Mouse (Mus musculus) skeletal muscle tissue, adult 2 months (tissue): ENCODE measurements at regions not wholly inside any gene's neighbourhood (a gene's known extent, or its start where the extent isn't known, plus 50 kb on each side); places are given as distances from the start of the nearest gene placed in this dataset.

Experiments
- DNase-seq: peaks from one replicate; pipeline ENCODE4 v3.0.0-alpha.2; 2012; ENCODE audit warnings: low read depth, low spot score

DNA sequence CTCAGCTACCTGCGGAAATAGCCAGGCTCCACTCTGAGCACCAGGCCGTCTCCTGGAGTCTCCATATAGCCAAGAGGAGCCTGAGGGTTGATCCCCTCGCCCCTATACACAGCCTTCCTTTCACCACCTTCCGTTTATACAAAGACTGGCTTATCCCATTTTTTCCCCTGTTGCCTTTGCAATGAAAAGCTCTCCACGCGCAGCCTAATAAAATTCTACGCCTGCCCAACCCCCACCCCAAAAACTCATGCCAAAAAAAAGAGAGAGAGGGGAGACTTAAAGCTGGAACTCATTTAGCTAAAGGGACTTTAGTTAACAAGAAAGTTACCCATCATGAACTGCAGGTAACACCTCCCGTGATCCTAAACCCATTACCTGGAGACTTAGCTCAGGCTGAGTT, 762.5 kb downstream of the Kcnj2 start:
- DNase-seq, result no peak

DNA sequence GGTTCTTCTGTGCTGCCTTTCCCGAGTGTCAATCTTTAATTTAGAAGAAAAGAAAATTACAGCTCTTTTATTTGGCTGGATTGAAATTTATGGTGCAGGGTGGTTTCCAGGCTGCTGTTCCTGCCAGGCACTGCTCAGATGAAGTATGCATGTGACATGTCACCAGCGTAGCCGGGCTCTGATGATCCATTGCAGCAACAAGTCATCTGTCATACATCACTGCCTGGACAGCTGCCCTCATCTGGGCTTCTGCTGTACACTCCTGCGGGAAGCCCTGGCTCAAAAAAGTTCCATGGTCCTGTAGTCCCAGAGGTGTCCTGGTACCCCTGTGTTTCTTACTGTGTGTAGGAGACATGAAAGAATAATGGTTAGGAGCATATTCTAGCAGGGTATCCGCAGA, 773.0 kb downstream of the Kcnj2 start:
- DNase-seq, result no peak

DNA sequence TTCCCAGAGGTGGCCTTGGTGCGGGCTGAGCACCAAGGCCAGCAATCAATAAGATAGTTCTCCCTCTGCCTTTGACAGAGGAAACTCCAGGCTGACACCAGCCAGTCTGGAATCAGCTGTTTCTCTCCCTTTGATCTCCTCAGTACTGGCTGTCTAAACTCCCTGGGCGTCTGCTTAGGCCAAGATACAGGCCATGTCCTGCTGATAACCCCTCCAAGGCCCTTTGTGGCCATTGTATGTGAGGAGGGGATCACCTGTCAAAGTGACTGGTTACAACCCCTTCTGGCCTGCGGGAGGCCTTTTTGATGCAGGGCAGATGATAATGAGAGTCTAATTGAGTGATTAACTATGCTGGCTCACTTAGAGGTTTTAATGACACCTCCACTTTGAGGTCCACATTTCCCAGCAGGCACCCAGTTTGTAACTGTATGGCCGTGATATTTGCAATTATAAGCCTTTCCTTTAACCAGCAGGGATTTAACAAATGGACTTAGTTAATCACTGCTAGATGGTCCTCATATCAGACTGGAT, 777.8 kb downstream of the Kcnj2 start:
- no peak for DNase-seq

DNA sequence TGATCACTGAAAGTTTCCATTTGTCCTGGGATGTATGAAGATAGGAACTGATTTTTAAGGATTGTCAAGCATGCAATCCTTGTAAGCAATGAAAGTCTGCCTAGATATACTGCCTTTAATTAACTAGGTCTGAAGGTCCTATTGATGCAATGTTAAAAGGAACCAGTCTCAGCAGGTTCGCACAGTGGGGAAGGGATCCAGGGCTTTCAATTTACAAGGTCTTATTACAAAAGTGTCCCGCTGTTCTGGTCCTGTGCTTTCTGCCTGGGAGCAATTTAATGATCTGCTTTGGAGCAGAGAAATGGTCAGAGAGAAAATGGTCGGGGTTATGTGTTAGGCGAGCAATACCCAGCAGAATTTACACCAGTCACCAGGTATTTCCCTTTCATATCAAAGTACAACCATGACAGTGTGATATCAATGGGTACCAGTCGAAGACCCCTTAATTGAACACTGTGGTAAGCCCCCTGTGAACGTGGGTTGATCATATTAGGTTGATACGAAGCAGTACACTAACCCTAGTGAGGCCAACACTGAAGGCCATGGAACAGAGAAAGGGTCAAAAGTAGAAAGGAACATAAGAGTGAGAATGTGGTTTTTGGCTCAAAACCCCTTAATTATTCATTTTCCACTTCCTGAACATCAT, 778.5 kb downstream of the Kcnj2 start:
- DNase-seq, result no peak

DNA sequence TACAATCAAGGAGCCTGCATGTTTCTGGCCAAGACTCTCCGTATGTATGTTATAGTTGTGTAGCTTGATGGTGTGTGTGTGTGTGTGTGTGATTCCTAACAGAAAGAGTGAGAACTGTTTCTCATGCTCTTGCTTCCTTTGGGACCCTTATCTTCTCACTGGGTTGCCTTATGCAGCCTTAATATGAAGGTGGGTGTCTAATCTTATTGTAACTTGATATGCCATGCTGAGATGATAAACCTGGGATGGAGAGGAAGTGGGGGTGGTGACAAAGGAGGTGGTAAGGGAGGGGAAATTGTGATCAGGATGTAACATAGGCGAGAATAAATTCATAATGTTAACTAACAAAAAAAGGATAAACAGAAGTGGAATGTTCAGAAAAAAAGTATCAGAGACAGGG, 791.3 kb downstream of the Kcnj2 start:
- DNase-seq, result no peak

DNA sequence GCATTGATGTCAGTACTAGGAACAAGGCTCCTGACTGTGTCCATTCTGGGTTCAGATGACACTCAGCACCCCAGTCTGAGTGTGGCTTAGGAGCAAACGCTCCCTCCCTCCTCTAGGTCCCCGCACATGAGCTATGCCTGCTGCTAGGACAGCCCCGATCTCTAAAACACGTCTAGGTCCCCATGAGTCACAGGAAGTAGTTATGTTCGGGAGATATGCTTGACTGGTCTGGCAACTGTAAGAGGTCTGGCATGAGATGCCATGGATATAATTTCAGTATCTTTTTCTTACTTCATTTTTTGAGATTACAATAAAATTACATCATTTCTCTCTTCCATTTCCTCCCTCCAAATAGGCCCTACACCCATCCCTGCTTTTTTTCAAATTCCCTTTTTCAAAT, 792.1 kb downstream of the Kcnj2 start:
- no peak for DNase-seq

DNA sequence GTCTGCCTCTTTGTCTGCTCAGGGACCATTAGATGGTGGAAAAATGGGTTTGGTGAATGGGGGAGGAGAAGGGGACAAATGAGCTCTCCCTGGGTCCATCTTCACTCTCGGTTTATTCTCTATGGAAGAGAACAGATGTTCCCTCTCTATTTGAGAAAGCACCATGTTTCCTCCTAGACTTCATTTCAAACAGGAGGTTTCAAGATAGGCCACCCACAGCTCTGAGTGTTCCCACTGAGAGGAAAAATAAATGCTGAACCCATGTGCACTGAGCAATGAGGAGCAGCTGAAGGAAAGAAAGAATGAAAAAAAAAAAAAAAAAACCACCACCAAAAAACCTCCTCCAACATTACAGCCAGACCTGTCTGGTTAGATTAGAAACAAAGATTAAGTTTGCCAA, 799.2 kb downstream of the Kcnj2 start:
- DNase-seq, result no peak

DNA sequence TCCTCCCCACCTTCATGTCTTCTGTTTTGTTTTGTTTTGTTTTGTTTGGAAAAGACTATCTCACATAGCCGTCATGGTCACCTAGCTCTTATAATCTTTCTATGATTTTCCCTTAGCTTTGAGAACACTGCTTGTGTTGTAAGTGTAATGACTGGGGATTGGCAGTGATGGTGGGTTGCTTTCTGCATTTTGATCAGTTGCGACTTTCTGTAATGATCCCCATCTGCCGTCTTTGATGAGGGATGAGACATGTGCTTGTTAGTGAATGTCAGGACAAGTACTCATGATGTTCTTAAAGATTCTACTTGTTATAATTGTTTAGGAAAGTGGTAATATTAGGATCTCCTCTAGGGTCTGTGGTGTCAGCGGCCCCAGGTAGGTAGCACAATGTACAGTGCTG, 809.4 kb downstream of the Kcnj2 start:
- DNase-seq, result no peak

DNA sequence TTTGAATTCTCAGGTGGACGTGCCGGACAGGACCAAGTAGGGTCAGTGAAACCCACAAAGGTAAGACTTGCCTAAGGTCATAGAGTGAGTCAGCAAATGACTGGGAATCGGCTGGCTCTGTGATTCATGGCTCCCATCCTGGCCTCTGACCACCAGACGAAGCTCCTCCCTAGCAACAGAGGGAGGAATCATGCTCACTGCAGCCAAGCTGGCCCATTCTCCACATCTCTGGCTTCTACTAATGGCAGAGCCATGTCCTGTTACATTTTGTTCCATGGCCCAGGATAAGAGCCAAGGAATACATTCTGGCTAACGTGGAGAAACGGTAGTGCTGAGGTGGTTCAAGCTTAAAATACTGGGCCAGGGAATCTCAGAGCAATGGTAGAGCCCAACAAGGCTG, 814.2 kb downstream of the Kcnj2 start:
- DNase-seq, result peak; percentile 29

DNA sequence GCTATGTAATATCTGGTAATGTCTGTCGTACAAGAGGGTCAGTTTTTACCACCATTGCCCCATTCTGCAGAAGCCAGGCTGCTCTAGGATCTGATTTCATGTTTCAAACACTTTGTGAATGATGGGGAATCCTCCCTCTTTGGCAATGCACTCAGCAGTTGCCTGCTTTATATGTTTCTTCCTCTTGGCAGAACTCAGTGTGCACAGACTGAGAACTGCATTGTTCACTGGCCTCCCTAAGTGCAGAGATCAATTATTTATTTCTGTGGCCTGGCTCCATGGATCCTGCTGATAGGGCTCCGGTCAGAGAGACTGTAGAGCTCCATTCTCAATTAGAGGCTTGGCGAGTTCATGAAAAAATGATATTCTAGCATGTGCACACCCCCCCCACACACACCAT, 824.1 kb downstream of the Kcnj2 start:
- no peak for DNase-seq

DNA sequence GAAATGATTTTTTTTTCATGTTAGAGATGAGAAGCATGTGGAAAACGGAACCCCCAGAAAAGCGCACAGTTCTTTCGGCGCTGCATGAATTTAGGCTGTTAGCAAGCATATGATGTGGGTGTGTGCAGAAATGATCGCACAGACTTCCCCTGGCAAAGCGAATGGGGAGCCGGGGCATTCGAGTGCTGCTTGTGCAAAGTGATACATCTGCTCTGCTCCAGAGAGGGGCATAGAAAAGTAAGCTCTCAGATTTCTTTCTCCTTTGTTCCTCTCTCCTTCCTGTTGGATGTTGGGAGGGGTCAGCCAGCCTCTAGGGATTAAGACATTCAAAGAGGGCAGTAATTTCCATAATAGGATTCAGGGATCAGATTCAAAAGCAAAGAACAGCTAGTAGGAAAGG, 827.9 kb downstream of the Kcnj2 start:
- no peak for DNase-seq

DNA sequence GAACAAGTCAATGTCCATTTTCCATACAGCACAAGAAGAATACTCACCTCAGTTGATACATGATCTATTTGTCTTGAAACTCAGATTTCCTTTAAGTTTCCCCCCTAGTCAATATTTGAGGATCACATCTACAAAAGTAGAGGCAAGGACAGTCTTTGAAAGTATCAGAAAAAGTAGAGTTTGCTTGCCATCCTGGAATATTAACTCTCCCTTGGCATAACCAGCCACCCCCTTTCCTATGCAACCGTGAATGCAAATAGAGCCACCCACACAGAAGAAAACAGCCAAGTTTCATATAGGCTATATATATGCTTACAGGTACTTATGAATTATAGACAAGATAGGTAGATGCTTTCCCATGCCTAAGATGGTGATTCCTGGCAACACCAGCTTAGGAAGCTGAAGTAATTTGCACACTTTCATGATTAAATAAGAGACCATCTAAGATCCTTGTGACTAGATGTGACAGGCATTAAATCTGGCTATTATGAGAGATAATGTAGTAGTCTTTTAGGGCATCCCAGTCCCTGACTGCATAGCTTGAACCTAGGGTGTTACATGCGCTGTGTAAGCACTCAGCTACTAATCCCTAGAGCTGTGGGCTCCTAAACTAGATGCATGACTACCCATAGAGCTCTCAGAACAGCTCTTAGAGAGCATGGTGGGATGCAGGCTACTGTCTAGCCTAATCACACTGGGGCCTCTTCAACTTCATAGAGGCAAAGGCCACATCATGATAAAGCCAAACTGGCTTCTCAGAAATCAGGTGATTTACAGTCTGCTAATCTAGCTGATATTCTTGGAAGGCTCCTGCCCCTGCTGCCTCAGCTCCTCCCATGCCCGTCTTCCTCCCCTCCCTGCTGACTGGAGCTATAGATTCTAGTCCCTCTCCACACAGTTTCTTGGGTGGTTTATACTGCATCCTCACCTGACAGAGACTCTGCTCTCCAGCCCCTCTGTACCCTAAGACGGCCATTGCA, 829.5 kb downstream of the Kcnj2 start:
- no peak for DNase-seq

DNA sequence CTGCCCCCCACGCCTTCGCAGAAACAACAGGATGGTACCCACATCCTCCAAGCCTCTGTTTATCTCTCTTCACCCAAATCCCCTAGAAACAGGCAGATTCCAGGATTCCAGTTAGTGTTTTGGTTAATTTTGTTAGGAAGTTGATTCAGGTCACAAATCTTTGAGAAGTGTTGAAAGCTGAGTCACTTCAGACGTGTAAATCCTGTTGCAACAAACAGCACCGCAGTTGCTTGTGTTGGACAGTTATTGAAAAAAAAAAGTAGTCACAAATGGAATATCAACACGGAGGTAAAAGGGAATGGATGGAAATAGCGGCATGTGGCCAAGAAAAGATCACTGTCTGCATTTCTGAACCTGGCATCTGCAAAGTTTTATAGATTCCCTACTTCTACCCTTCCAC, 831.0 kb downstream of the Kcnj2 start:
- no peak for DNase-seq

DNA sequence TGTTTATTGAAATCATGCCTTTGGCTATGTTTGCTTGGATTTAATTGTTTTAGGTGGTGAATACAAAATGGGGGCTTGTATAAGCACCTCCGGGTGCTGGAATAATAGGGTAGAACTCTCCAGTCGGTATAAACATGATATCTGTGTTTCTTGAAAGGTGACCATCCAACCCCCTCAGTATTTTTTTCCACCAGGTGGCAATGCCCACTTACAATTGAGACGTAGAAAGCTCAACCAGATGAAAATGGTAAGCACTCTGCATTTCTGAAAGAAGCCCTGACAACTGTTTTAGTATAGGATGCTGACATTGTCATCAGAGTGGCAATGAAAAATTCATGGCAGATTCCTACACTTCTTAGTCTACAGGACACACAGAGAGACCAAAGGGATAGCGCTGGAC, 838.1 kb downstream of the Kcnj2 start:
- DNase-seq, result no peak

DNA sequence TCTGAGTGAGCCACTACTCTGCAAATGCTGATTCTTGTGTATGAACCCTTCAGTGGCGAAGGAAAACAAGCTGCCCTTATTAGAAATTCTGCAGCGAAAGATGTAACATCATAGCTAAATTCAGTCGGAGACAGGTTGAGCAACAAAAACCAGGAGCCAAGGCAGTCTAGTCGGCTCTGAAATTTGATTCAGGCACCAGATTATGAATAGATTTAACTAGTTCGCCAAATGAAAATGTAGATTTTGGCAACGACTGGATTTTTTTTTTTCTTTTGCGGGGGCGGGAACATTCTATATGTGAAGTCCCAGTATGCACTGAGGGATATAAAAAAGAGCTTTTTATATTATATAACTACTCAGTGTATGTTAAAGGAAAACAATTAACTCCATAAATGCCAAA, 847.9 kb downstream of the Kcnj2 start:
- no peak for DNase-seq

DNA sequence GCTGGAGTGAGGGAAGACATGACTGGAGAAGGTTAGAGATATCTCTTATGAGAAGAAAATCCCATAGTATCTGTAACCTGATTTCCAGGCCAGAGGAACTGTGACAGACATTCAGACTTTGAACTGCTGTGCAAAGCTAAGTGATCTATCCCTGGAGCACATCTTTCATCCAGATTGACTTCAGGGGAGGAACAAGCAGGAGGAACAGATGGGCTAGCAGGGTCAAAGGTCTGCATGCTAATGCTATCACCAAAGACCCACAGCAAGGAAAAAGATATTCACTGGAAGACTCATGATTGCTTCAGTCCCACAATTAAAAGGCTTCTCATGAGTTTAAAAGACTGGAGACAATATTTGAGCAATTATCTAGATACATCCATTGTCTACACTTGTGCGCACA, 855.7 kb upstream of the Sox9 start:
- DNase-seq, result no peak

DNA sequence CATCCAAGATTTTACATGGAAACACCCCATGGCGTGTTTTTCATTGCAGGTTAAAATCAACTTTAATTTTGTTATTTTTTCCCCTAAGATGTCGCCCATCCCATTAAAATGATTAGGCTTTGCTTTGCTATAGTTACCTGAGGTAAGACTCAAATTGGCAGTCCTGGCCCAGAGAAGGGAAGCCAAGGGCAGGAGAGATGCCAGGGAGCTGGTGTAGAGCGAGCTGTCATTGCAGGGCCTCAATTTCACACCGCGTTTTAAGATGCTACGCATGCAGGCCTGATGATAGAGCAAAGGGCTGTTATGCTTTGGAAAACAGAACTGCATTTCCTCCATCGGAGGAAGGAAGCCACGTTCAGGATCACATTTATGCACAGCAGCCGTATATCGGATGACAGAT, 852.7 kb upstream of the Sox9 start:
- DNase-seq, result no peak

DNA sequence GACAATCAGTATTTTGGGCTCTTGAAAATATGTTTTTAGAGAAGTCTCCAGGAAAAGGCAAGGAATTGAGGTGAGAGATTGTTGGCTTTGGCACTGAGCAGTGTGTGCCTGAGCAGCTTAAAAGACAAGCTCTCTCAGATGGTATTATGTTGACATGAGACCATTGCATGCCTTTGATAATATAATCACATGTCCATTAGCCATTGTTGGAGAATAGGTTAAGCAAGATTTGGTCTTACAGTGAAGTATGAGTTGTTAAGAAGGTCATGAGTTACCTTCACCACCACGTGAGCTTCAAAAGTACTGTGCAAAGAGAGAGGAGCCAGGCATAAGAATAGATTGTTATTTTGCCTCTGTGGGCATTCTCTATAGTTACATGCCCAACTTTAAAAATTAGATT, 850.0 kb upstream of the Sox9 start:
- DNase-seq, result no peak

DNA sequence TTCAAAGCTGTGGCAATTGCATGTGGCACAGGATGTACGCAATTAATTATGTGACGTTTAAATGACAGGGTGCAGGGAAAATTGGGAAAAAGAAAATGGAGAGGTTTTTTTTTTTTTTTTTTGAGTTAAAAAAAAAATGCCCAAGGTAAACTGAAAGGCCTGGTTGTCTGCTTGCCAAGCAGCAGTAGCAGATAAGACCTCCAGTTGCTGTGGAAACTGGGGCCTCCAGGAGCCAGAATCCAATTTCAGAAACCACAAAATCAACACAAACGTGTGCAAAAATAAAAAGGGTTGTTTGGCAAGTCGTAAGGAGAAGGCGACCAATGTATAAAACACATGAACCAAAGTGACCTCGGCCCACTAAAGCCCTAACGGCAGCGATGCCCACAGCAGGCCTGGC, 837.7 kb upstream of the Sox9 start:
- DNase-seq, result no peak

DNA sequence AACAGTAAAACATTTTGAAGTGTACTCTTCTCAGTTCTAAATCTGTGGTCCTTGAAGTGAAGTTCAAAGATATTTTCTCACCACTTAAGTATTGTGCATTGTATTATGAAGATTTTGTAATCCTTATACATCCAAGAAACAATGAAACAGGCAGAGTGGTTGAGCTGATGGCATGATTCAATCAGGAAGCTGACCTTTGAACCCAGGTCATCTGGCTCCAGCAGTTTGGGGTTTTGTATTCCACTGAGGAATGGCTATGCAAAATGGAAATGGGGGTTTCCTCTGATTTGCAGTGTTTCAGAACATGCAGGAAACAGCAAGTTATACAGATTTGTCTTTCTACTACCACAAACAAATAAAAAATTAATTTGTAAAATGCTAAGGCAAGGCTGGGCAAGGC, 836.2 kb upstream of the Sox9 start:
- DNase-seq, result no peak

DNA sequence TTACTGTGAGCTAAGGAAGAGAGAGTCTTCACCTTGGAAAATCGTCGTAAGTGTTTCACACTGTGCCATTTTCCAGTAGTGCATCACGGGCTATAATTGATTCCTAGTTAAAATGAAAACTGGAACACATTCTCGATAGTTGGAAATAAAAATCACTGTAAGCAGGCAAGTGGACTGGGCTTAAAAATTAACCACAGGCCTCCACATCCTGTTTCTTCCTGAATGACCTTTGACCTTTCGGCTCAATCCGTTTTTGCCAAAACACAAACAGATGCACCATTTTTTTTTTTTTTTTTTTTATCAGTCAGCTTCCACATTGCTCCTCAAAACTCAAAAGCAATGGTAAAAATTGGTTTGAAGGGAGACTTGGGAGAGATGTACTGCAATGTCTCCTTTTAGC, 834.4 kb upstream of the Sox9 start:
- DNase-seq, result no peak

DNA sequence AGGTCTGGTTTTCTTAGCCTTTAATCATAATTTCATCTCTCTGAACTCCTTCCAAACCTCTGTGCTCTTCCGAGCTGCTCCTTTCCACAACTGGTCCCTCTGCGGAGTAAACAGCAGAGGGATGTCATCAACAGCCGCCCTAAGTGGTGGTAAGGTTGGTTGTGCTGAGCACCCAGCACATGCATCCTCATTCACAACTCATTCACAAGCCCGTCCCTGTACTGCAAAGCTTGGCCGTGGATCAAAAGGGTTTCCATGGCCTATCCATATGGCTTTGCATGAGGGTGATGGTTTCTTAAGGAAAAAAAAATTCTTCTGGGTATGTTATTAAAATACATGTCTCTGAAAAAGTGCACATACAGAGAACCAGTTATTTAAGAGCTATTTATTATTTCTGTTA, 828.6 kb upstream of the Sox9 start:
- no peak for DNase-seq

DNA sequence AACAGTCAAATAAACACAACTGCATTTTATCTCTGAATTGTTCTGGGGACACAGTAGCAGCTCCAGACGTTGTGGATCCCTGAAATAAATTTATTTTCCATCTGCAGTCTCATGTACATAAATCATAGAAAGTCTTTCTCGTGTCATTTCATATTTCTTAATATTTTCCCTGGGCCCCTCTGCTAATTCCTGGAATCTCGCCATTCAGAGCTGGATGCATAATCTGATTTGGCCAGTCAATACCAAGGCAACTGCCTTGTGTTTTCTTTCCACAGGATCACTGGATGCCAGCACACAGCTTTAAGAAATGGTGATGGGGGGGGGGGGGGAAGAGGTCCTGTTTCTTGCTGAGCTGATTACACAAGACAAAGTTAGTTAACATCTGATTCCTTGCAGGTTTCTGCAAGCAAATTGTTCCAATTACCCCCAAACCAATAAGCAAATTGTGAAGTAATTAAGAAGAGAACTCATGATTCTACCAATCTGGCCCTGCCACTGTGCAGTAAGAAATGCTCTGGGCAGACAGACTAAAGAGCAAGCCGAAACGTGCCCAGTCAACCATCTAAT, 824.2 kb upstream of the Sox9 start:
- DNase-seq, result no peak
